Mouse (Mus musculus) embryonic facial prominence, embryonic 11.5 days (tissue): ENCODE measurements around the gene Gm6993. TPM values are rescaled to one million over a fixed set of nuclear protein-coding genes. Genes with fewer than 3 reads are reported as not detected.

Experiments
- ATAC-seq: fragments of 200-750 bp; cut with Nextera tagmentation; replicated peaks from 2 replicates; pipeline ENCODE4 v1.8.0; 2017; ENCODE audit warnings: low read depth; ENCODE audit not compliant: insufficient number of reproducible peaks, low FRiP score, low TSS enrichment
- DNase-seq: peaks from one replicate; pipeline ENCODE4 v3.0.0-alpha.2; 2015; ENCODE audit warnings: low spot score
- H3K27ac ChIP-seq: fragments of 300-500 bp; sonication (generic); replicated peaks from 2 replicates; pipeline ENCODE4 v1.5.1; 2014; ENCODE audit warnings: mild to moderate bottlenecking, low read depth, low read length, control low read depth
- H3K27me3 ChIP-seq: fragments of 300-500 bp; sonication (generic); 2 replicates; pipeline ENCODE4 v1.6.1; 2014; ENCODE audit warnings: mild to moderate bottlenecking, low read length, moderate library complexity, mixed read lengths; ENCODE audit not compliant: control insufficient read depth, insufficient read depth
- H3K36me3 ChIP-seq: fragments of 300-500 bp; sonication (generic); replicated peaks from 2 replicates; pipeline ENCODE4 v1.6.1; 2014; ENCODE audit warnings: low read depth, mild to moderate bottlenecking, low read length, moderate library complexity, mixed read lengths; ENCODE audit not compliant: control insufficient read depth, insufficient read depth
- H3K4me1 ChIP-seq: fragments of 300-500 bp; sonication (generic); 2 replicates; pipeline ENCODE4 v1.6.1; 2014; ENCODE audit warnings: low read length, mixed read lengths; ENCODE audit not compliant: control insufficient read depth, insufficient read depth
- H3K4me2 ChIP-seq: fragments of 300-500 bp; sonication (generic); 2 replicates; pipeline ENCODE4 v1.6.1; 2014; ENCODE audit warnings: low read depth, mild to moderate bottlenecking, control low read depth, low read length, moderate library complexity
- H3K4me3 ChIP-seq: fragments of 300-500 bp; sonication (generic); 2 replicates; pipeline ENCODE4 v1.5.1; 2014; ENCODE audit warnings: low read depth, low read length, control low read depth
- H3K9ac ChIP-seq: fragments of 300-500 bp; sonication (generic); replicated peaks from 2 replicates; pipeline ENCODE4 v1.6.1; 2014; ENCODE audit warnings: mild to moderate bottlenecking, control low read depth, low read length
- H3K9me3 ChIP-seq: fragments of 300-500 bp; sonication (generic); replicated peaks from 2 replicates; pipeline ENCODE4 v1.6.1; 2016; ENCODE audit warnings: mild to moderate bottlenecking, low read length, inconsistent platforms, mixed read lengths; ENCODE audit not compliant: control insufficient read depth
- WGBS: fragments of 180-500 bp; shearing (Covaris S2); extraction: QIAGEN DNeasy Blood & Tissue Kit; methylation state at CpG from one replicate; pipeline ENCODE4 v1.1.7; 2014; 5-methylcytosine and 5-hydroxymethylcytosine counted together
- polyA plus RNA-seq: library from polyadenylated mRNA; unstranded; fragments of >200 nt; fragmentation: Nextera tagmentation; extraction: Ambion mirVana; gene quantifications from 2 replicates; pipeline ENCODE4 v1.2.1, GENCODE M21; 2014

Gene Gm6993
- polyA plus RNA-seq, 1 experiment from 2014 or later, result not detected

DNA sequence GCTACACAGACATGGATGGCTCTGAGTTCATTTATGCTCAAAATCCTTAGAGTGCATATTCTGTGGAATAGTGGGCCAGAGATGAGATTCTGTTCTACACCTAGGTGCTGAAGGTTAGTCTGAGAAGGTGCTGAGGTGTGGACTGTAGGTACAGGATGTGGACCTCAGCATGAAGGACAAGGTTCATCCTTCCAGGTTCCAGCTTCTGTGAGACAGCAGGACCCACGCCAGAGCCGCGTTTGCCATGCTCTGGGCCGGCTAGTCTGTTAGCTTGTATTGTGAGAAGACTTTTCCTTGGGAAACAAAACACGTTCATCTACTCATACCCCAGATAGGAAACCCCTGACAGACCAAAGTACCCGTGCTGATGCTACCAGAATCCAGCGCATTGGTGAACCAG, 33.1 kb downstream of the Gm6993 start:
- Histone ChIP-seq H3K9ac (no peak overlapping the region), H3K36me3 (0 out of 2 replicates have a peak, but pooled peaks cover 3% of the 10 kb centered on the region)
- 96% methylated on average over 7 of the region's 7 CpGs for WGBS

DNA sequence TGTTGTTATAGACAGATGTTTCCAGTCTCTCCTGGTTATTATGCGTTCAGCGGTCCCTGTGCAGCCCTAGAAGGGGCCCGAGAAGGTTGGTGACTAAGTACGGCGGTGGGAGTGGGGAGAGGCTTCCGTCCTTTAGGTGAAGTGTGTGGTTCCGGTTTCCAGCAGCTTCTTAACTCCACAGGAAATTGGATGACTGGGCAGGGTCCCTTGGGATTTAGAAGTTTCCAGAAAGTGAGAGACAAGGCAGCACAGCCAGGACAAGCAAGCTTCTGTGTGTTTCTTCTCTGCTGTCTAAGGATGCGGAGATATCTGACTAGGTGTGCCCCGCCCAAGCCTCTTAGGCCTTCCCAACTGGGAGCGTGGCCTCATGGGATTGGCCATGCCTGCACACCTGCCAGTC, 34.8 kb downstream of the Gm6993 start:
- no peak for DNase-seq
- 0 out of 2 replicates have a peak, but pooled peaks cover 3% of the 10 kb centered on the region for H3K4me1 ChIP-seq
- 81% methylated on average over 10 of the region's 10 CpGs for whole genome bisulfite sequencing
- ATAC-seq, result no peak
- no peak overlapping the region for H3K9ac ChIP-seq
- H3K36me3 ChIP-seq, result 0 out of 2 replicates have a peak, but pooled peaks cover 3% of the 10 kb centered on the region
- no peaks in the 10 kb centered on the region for H3K27me3 ChIP-seq
- no peak overlapping the region for H3K27ac ChIP-seq
- no peak overlapping the region for H3K4me3 ChIP-seq
- H3K9me3 ChIP-seq, result no peaks in the 10 kb centered on the region
- no peak overlapping the region for H3K4me2 ChIP-seq

More for the DNA sequence above, 33.1 kb downstream of the Gm6993 start:
- no peak for ATAC-seq
- H3K4me2 ChIP-seq, result no peak overlapping the region
- DNase-seq, result no peak
- no peak overlapping the region for H3K27ac ChIP-seq
- no peaks in the 10 kb centered on the region for H3K9me3 ChIP-seq
- H3K27me3 ChIP-seq, result no peaks in the 10 kb centered on the region
- H3K4me1 ChIP-seq, result 0 out of 2 replicates have a peak, but pooled peaks cover 3% of the 10 kb centered on the region
- H3K4me3 ChIP-seq, result no peak overlapping the region

- 92% methylated on average over 11 of the region's 11 CpGs for WGBS
- no peak for ATAC-seq
Observed at GRCm38 (mm10) chr12:31278270-31278669, 37.7 kb downstream of the Gm6993 start.

GRCm38 (mm10) chr12:31280318-31280717, 39.7 kb downstream of the Gm6993 start:
- Histone ChIP-seq H3K4me2 (no peak overlapping the region), H3K4me3 (no peak overlapping the region), H3K9me3 (no peaks in the 10 kb centered on the region), H3K4me1 (no peaks in the 10 kb centered on the region), H3K9ac (no peak overlapping the region), H3K27me3 (no peaks in the 10 kb centered on the region), H3K27ac (no peak overlapping the region), H3K36me3 (no peaks in the 10 kb centered on the region)
- DNase-seq, result no peak
- WGBS, result 91% methylated on average over 7 of the region's 7 CpGs
- ATAC-seq, result no peak

More at GRCm38 (mm10) chr12:31278270-31278669, 37.7 kb downstream of the Gm6993 start:
- no peak for DNase-seq
- H3K9ac ChIP-seq, result no peak overlapping the region
- H3K27me3 ChIP-seq, result no peaks in the 10 kb centered on the region
- H3K36me3 ChIP-seq, result 0 out of 2 replicates have a peak, but pooled peaks cover 3% of the 10 kb centered on the region
- no peak overlapping the region for H3K27ac ChIP-seq
- no peak overlapping the region for H3K4me3 ChIP-seq
- H3K9me3 ChIP-seq, result no peaks in the 10 kb centered on the region
- H3K4me2 ChIP-seq, result no peak overlapping the region
- no peaks in the 10 kb centered on the region for H3K4me1 ChIP-seq

DNA sequence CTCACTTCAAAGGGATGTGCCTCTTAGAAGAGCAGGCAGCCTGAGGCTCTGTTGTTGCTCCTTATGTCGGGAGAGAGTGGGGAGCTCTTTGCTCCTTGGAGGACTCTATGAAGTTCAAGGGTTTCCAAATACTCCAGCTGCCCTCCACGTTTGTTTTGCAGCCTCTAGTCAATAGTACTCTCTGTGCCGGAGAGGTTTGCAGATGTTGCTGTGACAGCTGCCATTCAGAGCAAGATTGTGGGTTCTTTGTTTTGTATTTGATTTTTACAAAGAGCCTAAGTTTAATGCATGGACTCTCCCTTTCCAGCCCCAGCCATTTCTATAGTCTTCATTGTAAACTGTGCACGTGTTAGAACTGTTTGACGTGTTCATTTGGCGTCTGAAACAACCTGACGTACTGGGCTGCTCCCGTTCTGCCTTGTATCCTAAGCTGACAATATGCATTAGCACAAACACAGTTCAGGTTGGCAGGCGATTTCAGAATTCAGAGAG, 40.6 kb downstream of the Gm6993 start:
- no peak overlapping the region for H3K27ac ChIP-seq
- WGBS, result 65% methylated on average over 9 of the region's 9 CpGs
- H3K9ac ChIP-seq, result no peak overlapping the region
- no peak overlapping the region for H3K4me3 ChIP-seq
- no peak for DNase-seq
- no peaks in the 10 kb centered on the region for H3K27me3 ChIP-seq
- no peak overlapping the region for H3K4me2 ChIP-seq
- ATAC-seq, result no peak
- no peaks in the 10 kb centered on the region for H3K9me3 ChIP-seq
- H3K36me3 ChIP-seq, result no peaks in the 10 kb centered on the region; the same call in 1 of the 2 replicates
- H3K4me1 ChIP-seq, result no peaks in the 10 kb centered on the region

DNA sequence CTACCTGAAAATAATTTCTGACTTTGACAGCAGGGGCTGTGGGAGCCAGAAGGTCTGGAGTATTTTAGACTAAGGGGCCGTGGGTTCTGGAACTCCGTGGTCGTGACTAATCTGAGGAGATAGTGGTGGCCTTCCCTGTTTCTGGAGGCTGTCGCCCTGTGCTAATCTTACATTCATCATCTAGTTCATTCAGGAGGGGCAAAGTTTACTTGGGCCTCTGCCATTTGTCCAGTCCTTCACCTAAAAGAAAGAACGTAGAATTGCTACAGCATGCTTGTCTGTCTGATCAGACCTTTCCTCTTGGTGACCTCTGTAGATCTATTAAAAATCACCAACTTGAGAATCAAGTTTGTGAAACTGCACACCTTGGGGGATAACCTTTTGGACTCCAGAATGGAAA, 41.7 kb downstream of the Gm6993 start:
- DNase-seq (no peak), ATAC-seq (no peak)
- H3K9me3 ChIP-seq, result no peaks in the 10 kb centered on the region
- no peak overlapping the region for H3K9ac ChIP-seq
- H3K4me1 ChIP-seq, result no peaks in the 10 kb centered on the region
- 89% methylated on average over 5 of the region's 5 CpGs for WGBS
- no peak overlapping the region for H3K4me2 ChIP-seq
- H3K4me3 ChIP-seq, result no peak overlapping the region
- peaks cover 2% of the 10 kb centered on the region; the same call in 1 of the 2 replicates for H3K36me3 ChIP-seq
- no peaks in the 10 kb centered on the region for H3K27me3 ChIP-seq
- no peak overlapping the region for H3K27ac ChIP-seq

GRCm38 (mm10) chr12:31283131-31283530, 42.6 kb downstream of the Gm6993 start:
- no peak overlapping the region for H3K4me3 ChIP-seq
- ATAC-seq (no peak), DNase-seq (no peak)
- no peak overlapping the region for H3K9ac ChIP-seq
- H3K4me1 ChIP-seq, result no peaks in the 10 kb centered on the region
- no peak overlapping the region for H3K27ac ChIP-seq
- H3K4me2 ChIP-seq, result no peak overlapping the region
- 89% methylated on average over 4 of the region's 4 CpGs for WGBS
- no peaks in the 10 kb centered on the region for H3K9me3 ChIP-seq
- H3K27me3 ChIP-seq, result no peaks in the 10 kb centered on the region
- peaks cover 9% of the 10 kb centered on the region; the same call in 1 of the 2 replicates for H3K36me3 ChIP-seq

- Histone ChIP-seq H3K4me3 (no peak overlapping the region), H3K4me1 (no peaks in the 10 kb centered on the region), H3K9me3 (no peaks in the 10 kb centered on the region), H3K9ac (no peak overlapping the region), H3K27ac (no peak overlapping the region), H3K27me3 (no peaks in the 10 kb centered on the region), H3K36me3 (peaks cover 10% of the 10 kb centered on the region; the same call in 1 of the 2 replicates), H3K4me2 (no peak overlapping the region)
- ATAC-seq, result no peak
- DNase-seq, result no peak
- WGBS, result 70% methylated on average over 4 of the region's 4 CpGs
Observed at GRCm38 (mm10) chr12:31283617-31284136, 43.1 kb downstream of the Gm6993 start.
